Mouse (Mus musculus) heart, postnatal 25 days (tissue): Measurements from ENCODE around the gene Cd3g. TPM values are rescaled to one million over a fixed set of nuclear protein-coding genes. Genes with fewer than 3 reads are reported as not detected.

ENCODE experiments used
- DNase-seq: peaks from one replicate; pipeline ENCODE4 v3.0.0; 2022; ENCODE audit warnings: low spot score
- intact Hi-C: fragments of 180-260 bp; cut with DNase I; formaldehyde crosslinking; loops from one replicate; pipeline ENCODE4 v1.15.1; 2025
- total RNA-seq, 2 experiments: library from RNA; stranded (reverse); gene quantifications; 2 replicates each; pipeline ENCODE4 v1.2.3; 2021

Cd3g gene
- not detected for total RNA-seq

DNA sequence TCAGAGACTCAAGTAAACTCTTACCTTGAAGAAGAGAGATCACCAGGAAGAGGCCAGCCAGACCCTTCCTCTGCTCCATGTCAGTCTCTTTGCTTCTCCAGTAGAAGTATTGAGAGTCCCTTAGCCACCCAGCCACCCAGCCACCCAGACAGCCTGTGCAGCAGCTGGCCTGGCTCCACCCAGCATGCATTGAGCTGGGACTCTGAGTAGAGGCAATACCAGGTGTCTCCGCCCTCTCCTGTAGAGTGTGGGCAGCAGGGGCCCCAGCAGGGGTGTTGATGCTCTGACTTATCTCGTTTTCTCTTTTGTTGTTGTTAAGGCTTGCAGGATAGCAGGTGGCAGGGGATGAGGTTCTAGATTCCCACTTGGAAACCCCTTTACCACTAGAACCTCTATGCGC lies at the start of gene Cd3g:
Cd3g (minus strand) TSS at position 190 of the 400 bp plus-strand sequence.
- no peak for DNase-seq
- intact Hi-C loops = no loop called here

DNA sequence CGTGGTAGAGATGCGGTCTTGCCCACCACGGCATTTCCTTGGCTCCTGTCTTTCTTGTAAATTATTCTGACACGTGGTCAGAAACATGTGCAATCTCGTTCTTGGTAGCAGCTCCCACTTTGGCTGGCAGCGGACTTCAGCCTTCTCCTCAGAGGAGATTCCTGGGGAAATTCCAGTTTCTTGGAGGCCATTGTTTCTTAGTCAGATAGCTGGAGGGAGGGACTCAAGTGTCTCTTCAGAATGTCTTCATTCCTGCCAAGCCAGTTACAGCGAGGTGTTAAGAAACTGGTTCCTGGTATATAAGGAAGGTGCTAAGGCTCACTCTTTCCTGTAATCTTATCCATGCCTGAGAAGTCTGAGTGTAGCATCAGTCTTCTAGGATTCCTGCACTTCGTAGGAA lies 47.1 kb upstream of the Cd3g start:
- intact Hi-C loops = no loop called here
- DNase-seq = no peak

DNA sequence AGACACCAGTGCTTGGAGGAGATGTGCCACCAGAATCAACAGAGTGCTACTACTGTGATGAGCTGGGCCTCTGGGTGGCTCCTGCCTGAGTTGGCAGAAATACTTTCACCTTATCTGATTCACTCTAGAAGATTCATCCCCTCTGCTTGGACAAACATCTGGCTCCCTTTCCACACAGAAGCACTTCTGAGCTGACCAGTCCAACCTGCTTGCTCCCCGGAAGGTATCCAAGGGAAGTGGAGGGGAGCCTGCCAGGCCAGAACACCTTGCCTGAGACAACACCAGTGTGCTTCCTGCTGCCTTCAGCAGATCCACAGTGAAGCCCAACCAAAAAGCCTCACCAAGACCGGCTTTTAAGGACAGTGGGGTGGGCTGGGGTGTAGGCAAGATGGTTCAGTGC lies 44.0 kb upstream of the Cd3g start:
- no peak for DNase-seq
- intact Hi-C loops = no loop called here

DNA sequence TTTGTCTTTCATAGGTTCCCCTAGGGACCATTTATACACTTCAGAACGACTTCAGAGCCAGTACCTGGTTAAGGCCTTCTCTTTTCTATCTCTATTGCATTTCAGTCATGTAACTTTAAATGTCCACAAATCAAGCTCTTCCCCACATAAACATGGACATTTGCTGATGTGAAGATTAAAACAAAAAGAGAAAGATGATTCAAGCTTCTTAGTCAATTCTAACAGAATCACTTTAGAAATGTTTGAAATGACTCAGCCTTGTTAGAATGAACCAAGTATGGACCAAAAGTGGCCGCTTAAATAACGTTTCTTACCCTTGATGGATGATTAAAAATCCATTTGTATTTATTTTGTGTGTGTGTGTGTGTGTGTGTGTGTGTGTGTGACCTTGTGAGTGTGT lies 43.4 kb upstream of the Cd3g start:
- DNase-seq = no peak
- intact Hi-C loops = loop anchor here (1.0 to 2.0 kb wide), 2 partner anchors 25 to 123 kb away; no protein-coding TSS in a partner anchor

DNA sequence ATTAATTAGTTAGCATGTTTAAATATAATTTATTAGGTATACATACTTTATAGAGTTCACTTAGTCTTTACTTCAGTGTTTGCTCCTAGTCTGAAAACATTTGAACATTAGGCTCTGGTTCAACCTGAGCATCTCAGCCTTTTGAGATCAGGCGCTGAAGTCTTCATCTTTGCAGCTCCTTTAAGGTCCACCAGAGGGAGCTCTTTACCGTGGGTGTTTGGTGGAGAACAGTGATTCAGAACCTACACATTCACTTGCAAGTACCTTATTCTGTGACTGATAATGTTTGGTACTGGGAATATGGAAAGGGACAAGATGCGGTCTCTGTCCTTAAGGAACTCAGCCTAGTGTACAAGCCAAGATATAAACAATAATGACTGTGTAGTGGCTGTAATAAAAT lies 42.6 kb upstream of the Cd3g start:
- intact Hi-C loops = loop anchor here (1.0 to 2.0 kb wide), 2 partner anchors 26 to 124 kb away; no protein-coding TSS in a partner anchor
- no peak for DNase-seq

DNA sequence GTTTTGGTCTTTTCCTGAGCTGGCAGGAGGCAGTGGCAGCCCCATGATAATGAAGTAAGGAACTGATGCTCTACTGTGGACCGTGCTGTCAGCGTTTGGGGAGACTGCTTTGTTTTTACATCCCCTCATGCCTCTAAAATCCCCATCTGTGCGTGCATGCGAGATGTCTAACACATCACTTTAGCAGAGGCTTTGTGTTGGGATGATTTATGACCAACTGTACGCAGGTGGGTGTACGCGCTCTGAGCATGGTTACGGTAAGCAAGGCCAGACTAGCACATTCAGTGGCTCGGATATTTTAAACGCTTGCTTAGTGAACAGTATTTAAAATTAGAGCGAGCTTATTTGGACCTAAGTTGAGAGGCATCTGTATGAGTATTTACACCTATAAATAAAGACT lies 37.8 kb upstream of the Cd3g start:
- intact Hi-C loops = no loop called here
- DNase-seq = no peak

DNA sequence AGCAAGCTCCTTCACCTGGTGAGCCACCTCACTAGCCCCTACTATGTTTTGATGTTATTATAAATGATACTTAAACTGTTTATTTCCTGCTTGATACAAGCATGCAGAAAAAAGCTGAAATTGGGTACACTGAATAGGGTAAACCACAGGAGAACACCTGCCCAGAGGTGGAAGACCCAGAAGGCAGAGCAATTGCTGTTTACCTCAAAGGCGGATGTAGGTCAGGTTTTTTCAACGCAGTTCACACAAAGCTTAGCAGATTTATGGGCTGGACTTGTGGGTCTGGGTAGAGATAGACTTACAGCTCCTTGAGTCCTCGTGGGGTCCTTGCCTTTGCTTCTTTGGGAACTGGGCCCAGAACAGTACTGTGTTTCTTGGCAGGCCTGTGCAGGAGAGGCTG lies 35.6 kb upstream of the Cd3g start:
- intact Hi-C loops = no loop called here

DNA sequence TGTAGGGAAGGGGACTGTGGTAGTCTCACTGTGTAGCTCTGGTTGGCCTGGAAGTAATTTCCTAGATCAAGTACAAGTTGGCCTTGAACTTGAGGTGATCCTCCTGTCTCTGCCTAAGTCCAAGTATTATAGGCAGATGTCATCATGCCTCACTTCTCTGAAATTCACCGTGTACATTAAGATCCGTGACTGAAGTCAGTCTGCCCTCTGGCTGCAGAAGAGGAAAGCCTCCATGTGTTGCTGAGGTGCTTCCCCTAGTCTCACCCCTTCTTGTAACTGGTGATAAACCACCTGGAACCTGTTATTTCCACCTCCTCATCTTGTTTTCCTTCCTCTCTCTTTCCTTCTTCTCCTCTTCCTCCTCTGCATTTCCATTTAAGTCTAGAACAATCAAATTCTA lies 34.6 kb upstream of the Cd3g start:
- no peak for DNase-seq
- intact Hi-C loops = no loop called here

More for the DNA sequence above, 35.6 kb upstream of the Cd3g start:
- no peak for DNase-seq

DNA sequence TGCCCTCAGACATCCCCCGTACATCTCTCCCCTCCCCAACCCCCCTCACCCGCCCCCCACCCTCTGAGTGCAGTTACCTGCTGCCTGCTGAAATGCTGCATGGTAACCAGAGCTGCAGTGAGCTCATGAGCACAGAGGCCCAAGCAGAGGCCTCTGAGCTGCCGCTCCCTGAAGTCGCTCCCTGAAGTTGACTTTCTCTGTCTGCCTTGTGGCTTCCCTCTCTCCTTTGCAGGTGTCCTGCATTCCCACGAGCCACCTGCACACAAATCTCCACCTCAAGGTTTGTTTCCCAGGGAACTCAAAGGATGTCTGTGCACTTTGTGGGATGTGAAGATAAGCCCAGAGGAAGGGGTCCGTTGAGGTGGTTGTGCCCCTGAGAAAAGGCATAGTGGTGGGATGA lies 31.1 kb upstream of the Cd3g start:
- no peak for DNase-seq
- intact Hi-C loops = no loop called here

DNA sequence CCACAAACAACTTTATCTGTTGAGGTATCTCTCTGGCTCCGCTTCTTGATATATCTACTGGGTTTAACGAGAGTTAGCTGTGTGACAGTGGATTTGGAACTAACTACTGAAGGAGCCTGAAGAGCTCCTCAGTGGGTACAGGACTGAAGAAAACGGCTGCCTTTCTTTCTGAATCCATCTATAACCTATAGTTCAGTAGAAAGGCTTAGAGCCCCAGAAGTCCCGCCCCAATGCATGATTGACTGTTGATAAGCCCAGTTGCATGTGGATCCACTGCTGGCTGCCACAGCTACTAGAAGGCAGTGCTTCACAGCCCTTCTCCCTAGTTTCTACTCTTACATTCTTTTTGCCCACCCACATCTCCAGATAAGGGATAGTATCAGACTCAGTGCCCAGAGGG lies 30.2 kb upstream of the Cd3g start:
- intact Hi-C loops = no loop called here
- no peak for DNase-seq

DNA sequence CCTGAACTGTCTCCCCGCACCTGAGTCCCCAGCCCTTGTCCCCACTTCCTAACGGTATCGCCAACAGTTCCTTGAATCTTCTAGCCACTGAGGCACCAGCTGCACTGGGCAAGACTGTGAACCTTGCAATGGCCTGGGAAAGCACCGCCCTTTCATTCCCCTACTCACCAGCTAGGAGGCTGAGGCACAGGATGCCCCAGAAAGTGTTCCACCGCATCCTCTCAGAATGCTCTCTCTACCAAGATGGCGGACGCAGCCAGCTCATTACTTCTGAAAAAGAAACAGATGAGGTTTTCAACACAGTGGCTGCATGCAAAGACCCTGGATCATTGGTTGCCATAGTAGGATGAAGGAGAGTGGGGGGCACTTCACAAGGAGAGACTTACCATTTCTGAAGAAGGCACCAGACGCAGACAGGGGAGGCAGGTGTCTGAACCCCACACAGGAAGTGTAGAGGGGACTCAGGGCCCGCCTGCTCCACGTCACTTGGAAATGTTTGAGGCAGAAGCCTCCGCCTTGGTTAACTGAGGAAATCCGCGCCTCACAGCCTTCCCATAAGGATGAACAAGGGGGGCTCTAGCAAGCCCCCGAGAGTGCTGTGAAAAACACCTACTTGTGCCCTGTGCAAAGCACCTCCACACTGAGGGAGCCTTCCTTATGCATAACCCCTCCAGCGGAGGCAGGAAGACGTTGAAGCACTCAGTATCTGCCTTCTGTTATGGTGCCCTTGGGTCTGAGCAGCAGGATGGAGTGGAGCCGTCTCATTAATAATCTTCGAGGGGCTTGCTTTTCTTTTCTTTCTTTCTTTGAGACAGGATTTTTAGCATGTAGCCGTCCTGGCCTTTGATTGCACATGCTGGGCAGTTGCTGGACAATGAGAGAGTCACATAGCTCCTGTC lies 29.2 kb upstream of the Cd3g start, which contains the start of gene Cd3e:
Cd3e (minus strand) TSS at position 448 of the 899 bp plus-strand sequence.
- intact Hi-C loops = no loop called here
- no peak for DNase-seq

DNA sequence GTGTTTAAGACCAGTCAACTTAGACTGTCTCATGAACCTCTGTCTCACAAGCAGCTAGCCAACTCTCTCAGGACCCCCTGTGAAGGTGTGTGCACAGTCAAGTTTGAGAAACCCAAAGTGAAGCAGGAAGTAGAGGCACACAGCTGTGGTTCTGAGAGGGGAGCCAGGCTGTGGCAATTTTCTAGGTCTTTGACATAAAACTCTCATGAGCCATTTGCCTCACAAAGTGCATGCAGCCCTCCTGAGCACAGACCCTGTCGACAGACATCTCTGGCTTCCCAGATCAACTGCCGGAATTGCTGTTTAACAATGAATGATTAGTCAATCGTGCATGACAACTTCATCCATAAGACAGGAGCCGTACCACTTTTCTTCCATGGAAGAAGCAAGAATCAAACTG lies 28.1 kb upstream of the Cd3g start:
- no peak for DNase-seq
- intact Hi-C loops = no loop called here

DNA sequence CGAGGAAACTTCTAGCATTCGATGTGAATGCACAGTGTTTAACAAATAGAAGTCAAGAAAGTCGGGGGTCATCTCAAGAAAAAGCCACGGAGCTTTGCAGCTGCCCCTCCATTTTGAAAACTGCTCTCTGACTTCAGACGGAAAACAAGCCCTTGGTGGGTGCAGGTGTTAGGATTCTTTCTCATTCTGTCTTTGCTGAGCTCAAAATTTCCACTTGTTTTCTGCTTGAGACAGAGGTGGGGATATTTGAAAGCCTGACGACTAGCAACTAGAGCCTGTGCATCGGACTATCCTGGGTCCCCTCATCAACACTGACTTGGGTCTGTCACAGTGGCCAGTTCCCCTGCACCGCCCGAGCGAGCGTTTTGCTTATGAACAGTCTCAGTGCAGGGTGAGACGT lies 27.2 kb upstream of the Cd3g start:
- no peak for DNase-seq
- intact Hi-C loops = no loop called here

DNA sequence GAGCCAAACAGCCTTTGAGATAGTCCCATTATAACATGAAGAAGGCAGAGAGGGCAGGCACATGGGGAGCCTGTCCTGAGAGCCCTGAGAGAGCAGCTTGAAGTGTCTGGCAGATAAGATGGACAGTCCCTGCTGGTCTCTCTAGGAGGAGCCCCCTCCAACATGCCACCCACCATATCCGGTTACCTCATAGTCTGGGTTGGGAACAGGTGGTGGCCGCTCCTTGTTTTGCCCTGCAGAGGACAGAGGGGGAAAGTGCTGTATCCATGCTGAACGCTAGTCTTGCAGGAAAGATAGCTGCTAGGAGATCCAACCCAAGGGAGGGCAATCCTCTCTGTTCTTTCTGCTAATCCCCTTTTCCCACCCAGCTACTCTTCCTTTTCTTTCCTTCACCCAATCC lies 20.0 kb upstream of the Cd3g start:
- intact Hi-C loops = no loop called here
- no peak for DNase-seq

DNA sequence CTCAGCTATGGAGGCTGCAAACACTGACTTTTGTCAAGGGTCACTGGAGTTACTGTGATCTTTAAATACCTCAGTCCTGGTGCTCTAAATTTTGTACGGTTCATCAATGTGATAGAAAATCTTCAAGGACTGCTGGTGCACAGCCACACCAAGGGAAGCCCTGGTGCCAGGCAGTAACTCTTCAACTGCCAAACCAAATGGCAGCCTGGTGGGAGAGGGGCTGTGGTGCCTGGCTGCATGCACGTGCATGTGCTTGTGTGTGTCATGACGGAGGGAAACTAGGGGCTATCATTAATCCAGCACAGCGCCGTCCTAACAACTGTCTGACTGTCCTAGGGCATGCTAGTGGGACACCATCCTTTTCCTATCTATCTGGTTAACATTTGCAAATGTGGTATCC lies 19.5 kb upstream of the Cd3g start:
- intact Hi-C loops = no loop called here

DNA sequence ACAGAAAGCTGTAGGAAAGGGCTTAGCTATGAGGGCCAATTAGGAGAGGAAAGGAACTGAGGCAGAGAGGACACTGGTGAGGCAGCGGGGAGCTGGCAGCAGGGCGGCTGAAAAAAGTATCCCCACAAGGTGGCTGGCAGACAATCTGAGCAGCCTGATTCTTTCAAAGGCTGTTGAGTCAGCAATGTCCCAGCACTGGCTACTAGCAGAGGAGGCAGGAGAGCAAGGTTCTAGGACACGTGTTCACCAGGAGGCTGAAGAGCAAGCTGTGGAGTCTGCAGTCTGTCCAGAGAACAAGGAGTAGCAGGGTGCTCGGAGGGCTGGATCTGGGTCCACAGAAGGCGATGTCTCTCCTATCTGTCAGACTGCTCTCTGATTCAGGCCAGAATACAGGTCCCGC lies 18.9 kb upstream of the Cd3g start:
- no peak for DNase-seq
- intact Hi-C loops = no loop called here

More for the DNA sequence above, 19.5 kb upstream of the Cd3g start:
- no peak for DNase-seq

DNA sequence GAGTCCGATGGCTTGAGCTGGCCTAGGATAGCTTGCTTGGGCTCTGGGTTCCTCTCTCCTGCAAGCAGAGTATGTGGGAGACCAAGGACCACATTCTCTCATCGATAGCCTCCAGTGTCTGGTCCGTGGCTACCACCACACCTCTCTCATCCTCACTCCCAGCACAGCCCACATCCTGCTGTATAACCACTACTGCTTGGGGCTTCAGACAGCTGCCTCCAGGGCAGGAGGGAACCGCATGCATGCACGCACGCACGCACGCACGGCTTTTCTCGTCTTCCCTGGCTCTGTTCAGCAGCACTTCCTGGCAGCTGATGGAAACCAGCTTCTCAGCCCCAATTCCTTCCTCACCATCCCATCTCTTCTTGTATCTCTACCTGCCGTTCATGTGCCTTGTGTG lies 17.9 kb upstream of the Cd3g start:
- intact Hi-C loops = no loop called here
- DNase-seq = no peak

DNA sequence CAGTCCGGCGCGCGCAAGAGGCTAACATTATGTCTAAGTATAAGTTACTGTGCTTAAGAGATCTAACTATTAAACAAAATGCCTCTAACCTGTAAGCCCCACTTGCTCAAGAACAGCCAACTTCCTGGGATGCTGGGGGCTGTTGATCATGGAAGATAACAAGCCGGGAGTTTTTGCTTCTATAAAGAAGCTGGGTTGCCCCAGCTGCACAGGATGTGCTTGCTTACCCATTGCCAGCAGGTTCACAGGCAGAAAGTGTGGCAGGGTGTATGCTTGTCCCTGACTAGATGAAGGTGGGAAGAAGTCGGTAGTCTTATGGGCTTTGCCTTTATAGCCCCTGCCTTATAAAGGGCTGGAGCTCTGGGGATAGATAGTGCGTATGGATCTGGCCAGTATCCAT lies 16.4 kb upstream of the Cd3g start:
- no peak for DNase-seq

DNA sequence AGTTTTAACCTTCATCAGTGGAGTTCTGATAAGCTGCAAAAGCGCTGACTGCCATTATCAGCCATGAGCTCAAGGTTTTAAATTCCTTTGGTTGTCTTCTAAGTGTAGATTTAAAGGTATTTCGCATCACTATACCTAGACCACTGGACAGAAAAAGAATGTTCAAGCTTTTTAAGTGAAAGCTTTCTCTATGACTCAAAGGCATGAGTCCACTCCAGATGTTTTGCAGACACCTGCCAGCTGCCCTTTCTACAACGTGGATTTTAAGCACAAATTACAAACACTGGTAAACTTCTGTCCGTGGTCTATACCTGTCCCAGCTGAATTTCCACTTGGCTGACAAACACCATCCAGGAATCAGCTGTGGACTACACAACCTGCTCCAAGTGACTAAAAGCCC lies 14.7 kb upstream of the Cd3g start:
- no peak for DNase-seq

More for the DNA sequence above, 16.4 kb upstream of the Cd3g start:
- intact Hi-C loops = no loop called here

DNA sequence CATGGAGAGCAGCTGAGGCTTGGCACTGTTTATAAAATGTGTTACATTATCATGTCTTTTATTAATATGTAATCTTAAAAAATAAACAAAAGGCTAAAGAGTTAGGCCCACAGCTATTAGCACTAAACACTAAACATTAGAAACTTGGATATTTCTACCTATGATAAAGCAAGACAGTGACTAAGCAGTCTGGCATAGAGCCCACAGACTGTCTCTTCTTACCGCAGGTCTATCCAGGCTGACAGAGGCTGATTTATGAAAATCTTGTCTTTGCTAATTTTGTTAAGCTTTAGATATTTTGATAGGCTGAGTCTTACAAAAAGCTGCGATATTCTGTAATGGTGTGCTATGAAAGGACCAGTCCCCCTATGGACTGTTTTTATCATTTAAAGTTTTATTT lies 13.0 kb upstream of the Cd3g start:
- intact Hi-C loops = no loop called here
- no peak for DNase-seq

More for the DNA sequence above, 14.7 kb upstream of the Cd3g start:
- intact Hi-C loops = no loop called here

DNA sequence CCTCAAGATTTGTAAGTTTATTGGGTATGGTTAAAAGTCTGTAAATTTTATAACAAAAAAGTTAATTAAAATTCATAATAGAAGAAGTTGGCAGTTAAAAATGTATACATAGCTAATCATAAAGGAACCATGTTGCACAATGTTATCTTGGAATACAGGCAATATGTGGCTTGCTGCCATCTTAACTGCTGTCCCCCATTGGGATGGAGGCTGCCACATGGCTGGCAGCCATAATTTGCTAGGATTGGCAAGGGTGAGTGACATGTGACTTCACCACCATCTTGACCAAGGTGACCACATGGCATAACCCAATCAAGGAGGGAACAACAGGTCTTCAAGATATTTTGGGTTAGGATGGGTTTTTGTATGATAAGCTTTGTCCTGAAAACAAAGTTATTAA lies 12.0 kb upstream of the Cd3g start:
- no peak for DNase-seq
- intact Hi-C loops = no loop called here

DNA sequence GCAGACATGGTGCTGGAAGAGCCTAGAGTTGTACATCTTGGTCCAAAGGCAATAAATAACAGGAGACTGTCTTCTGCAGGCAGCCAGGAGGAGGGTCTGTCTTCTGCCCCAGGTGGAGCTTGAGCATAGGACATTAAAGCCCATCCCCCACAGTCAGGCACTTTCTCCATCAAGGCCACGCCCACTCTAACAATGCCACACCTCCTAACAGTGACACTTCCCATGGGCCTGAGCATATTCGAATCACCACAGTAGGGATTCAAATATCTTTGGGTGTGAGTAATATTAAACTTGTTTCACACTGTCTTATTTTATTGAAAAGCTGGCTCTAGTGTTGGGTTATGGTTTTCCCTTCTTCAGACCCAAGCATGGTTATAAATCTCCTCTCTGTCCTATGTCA lies 11.6 kb upstream of the Cd3g start:
- DNase-seq = no peak
- intact Hi-C loops = no loop called here
